21 mouse cellular contexts compared by ENCODE assay signal in genomic region chr5:116719200-116719599, GRCm38 (mm10).
"Had no signal": no experiment of that assay in that cellular context is flagged by ENCODE, and none has a peak within 500 bp of the region (broad histone marks: within the 10 kb centered on the region; RNA-seq: fewer than 3 reads in every experiment).

No protein-coding gene starts in this region.

- H3K4me3 ChIP-seq: limb, embryonic 12.5 days; limb, embryonic 15.5 days; liver, embryonic 15.5 days; lung, embryonic 15.5 days; megakaryocyte, embryonic 14.5 days had no signal

- H3K36me3 ChIP-seq: limb, embryonic 12.5 days; limb, embryonic 15.5 days; liver, embryonic 15.5 days; lung, embryonic 15.5 days had no signal

- H3K27ac ChIP-seq: limb, embryonic 12.5 days; limb, embryonic 15.5 days; liver, embryonic 15.5 days; lung, embryonic 15.5 days; stomach, postnatal 0 days had no signal

- H3K4me1 ChIP-seq: limb, embryonic 12.5 days; limb, embryonic 15.5 days; liver, embryonic 15.5 days; lung, embryonic 15.5 days; megakaryocyte, embryonic 14.5 days had no signal

- H3K9ac ChIP-seq: limb, embryonic 12.5 days; limb, embryonic 15.5 days; liver, embryonic 15.5 days; lung, embryonic 15.5 days had no signal

- DNase-seq: kidney, adult 18-20 months; kidney, adult 9 months; kidney, postnatal 14 days; kidney, postnatal 4 days; left cerebral cortex, postnatal 4 days; lung, adult 18-20 months; lung, postnatal 10 days; lung, postnatal 36 days; midbrain, embryonic 14.5 days; right cerebral cortex, postnatal 4 days; thymus, adult 2 months; thymus, postnatal 14 days; thymus, postnatal 4 days had no signal

- H3K9me3 ChIP-seq: limb, embryonic 12.5 days; limb, embryonic 15.5 days; lung, embryonic 15.5 days had no signal

- H3K4me2 ChIP-seq: limb, embryonic 12.5 days; limb, embryonic 15.5 days; liver, embryonic 11.5 days; liver, embryonic 15.5 days; lung, embryonic 15.5 days; midbrain, embryonic 11.5 days had no signal

- H3K27me3 ChIP-seq: limb, embryonic 12.5 days; limb, embryonic 15.5 days; liver, embryonic 15.5 days; lung, embryonic 15.5 days; megakaryocyte, embryonic 14.5 days had no signal
